11 mouse cellular contexts compared by ENCODE assay signal in the genomic region with DNA sequence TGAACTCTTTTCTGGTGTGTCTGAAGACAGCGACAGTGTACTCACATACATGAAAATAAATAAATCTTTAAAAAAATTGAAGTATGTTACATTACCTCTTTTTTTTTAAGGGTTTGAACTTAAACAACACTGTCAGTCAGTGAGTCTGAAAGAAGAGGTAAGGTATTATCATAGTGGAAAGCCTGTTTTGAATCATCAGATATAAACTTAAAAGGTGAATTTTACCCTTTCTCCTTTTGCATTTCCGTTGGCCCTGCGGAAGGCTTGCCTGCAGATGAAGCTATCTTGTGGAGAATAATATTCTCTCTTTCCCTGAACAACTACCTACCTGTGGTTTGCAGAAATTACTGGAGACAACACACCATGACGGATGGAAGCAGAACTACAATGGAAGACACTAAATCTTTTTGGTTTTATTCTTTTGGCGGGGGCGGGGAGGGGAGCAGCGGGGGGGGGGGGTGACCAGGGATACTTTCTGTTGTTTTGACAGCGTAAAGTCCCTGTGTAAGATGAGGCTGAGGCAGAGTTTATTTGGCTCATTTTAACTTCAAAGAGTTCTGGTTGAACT.
DNase-seq lines count a peak whose midpoint lies in the region; ATAC-seq and TF ChIP-seq lines count a peak whose summit lies in the region.
"Had no signal": no experiment of that assay in that cellular context is flagged by ENCODE, and none has a peak within 500 bp of the region (broad histone marks: within the 10 kb centered on the region; RNA-seq: fewer than 3 reads in every experiment).

No protein-coding gene starts in this region.

- peaks cover 22% of the 10 kb centered on the region for H3K4me1 ChIP-seq in heart, embryonic 10.5 days
- H3K4me1 ChIP-seq in lung, embryonic 16.5 days (replicated peaks; ENCODE audit: control insufficient read depth, insufficient read depth, low read length), result peaks cover 20% of the 10 kb centered on the region
- H3K4me1 ChIP-seq in lung, adult 2 months (ENCODE audit: control insufficient read depth, insufficient read depth, low read length), result peaks cover 10% of the 10 kb centered on the region
- H3K4me1 ChIP-seq in limb, embryonic 10.5 days, result peaks cover 52% of the 10 kb centered on the region
- peaks cover 22% of the 10 kb centered on the region for H3K4me1 ChIP-seq in stomach, embryonic 16.5 days (ENCODE audit: control insufficient read depth, insufficient read depth, low read length)

- intact Hi-C loops in heart, postnatal 10 days (cut with DNase I), result loop anchor here (5.0 kb wide), 1 partner anchor 93 kb away; no protein-coding TSS in a partner anchor

- H3K27me3 ChIP-seq in heart, embryonic 10.5 days (ENCODE audit: insufficient read depth, poor library complexity, severe bottlenecking), result no peaks in the 10 kb centered on the region
- no peaks in the 10 kb centered on the region for H3K27me3 ChIP-seq in lung, embryonic 16.5 days (ENCODE audit: control insufficient read depth, insufficient read depth, low read depth, low read length)
- no peaks in the 10 kb centered on the region for H3K27me3 ChIP-seq in limb, embryonic 10.5 days (ENCODE audit: low read depth, poor library complexity, severe bottlenecking)
- no peaks in the 10 kb centered on the region for H3K27me3 ChIP-seq in stomach, embryonic 16.5 days (ENCODE audit: control insufficient read depth, insufficient read depth, low read length)

- WGBS in heart, embryonic 10.5 days, result 69% methylated on average over 8 of the region's 8 CpGs
- WGBS in lung, embryonic 16.5 days, result 53% methylated on average over 8 of the region's 8 CpGs
- WGBS in lung, adult 2 months, result 43% methylated on average over 8 of the region's 8 CpGs
- 50% methylated on average over 8 of the region's 8 CpGs for WGBS in limb, embryonic 10.5 days
- 58% methylated on average over 8 of the region's 8 CpGs for WGBS in stomach, embryonic 16.5 days

- no peak for TF ChIP-seq POLR2A in lung, adult 2 months (IDR thresholded peaks at IDR 0.05; ENCODE audit: borderline replicate concordance, extremely low read depth, low read depth, low read length)

- DNase-seq in heart, embryonic 10.5 days (ENCODE audit: low spot score), result no peak
- no peak for DNase-seq in heart, postnatal 10 days
- no peak for DNase-seq in lung, adult 2 months
- DNase-seq in limb, embryonic 10.5 days (ENCODE audit: low spot score), result no peak
- DNase-seq in adrenal gland, adult 2 months, result no peak
- no peak for DNase-seq in ovary, postnatal 10 days (ENCODE audit: low spot score)
- DNase-seq: cerebellum, postnatal 36 days had no signal

- no peak overlapping the region for H3K9ac ChIP-seq in lung, embryonic 16.5 days (ENCODE audit: low read length)
- H3K9ac ChIP-seq in stomach, embryonic 16.5 days (ENCODE audit: low read length), result no peak overlapping the region

- 0 out of 2 replicates have a peak, but pooled peaks have one; percentile 12 for ATAC-seq in lung, embryonic 16.5 days (ENCODE audit: low read depth)
- ATAC-seq in stomach, embryonic 16.5 days (ENCODE audit: insufficient read depth, low FRiP score), result no peak
- ATAC-seq: midbrain, embryonic 16.5 days had no signal

- no peaks in the 10 kb centered on the region for H3K36me3 ChIP-seq in heart, embryonic 10.5 days
- H3K36me3 ChIP-seq in lung, embryonic 16.5 days (ENCODE audit: control insufficient read depth, insufficient read depth, low read length), result no peaks in the 10 kb centered on the region
- H3K36me3 ChIP-seq in limb, embryonic 10.5 days, result no peaks in the 10 kb centered on the region
- no peaks in the 10 kb centered on the region for H3K36me3 ChIP-seq in stomach, embryonic 16.5 days (ENCODE audit: control insufficient read depth, insufficient read depth, low read length)
- H3K36me3 ChIP-seq: forebrain, embryonic 10.5 days had no signal

- peak overlapping the region; percentile 78 for H3K27ac ChIP-seq in heart, embryonic 10.5 days
- H3K27ac ChIP-seq in lung, embryonic 16.5 days (ENCODE audit: low read length), result peak overlapping the region; percentile 97
- H3K27ac ChIP-seq in limb, embryonic 10.5 days, result peak overlapping the region; percentile 84
- peak overlapping the region; percentile 95 for H3K27ac ChIP-seq in stomach, embryonic 16.5 days (ENCODE audit: low read length)
- H3K27ac ChIP-seq: forebrain, embryonic 10.5 days had no signal

- no peak overlapping the region for H3K4me3 ChIP-seq in heart, embryonic 10.5 days
- H3K4me3 ChIP-seq in lung, embryonic 16.5 days (ENCODE audit: low read length), result no peak overlapping the region
- no peak overlapping the region for H3K4me3 ChIP-seq in lung, adult 2 months (replicated peaks; ENCODE audit: extremely low read depth, low read depth, low read length)
- H3K4me3 ChIP-seq in limb, embryonic 10.5 days, result no peak overlapping the region
- no peak overlapping the region for H3K4me3 ChIP-seq in stomach, embryonic 16.5 days (replicated peaks; ENCODE audit: low read length)
- H3K4me3 ChIP-seq: forebrain, embryonic 10.5 days had no signal

- no peak for TF ChIP-seq CTCF in lung, adult 2 months (IDR thresholded peaks at IDR 0.05; ENCODE audit: insufficient read depth, low read length)

- H3K9me3 ChIP-seq in heart, embryonic 10.5 days, result no peaks in the 10 kb centered on the region
- H3K9me3 ChIP-seq in lung, embryonic 16.5 days (ENCODE audit: control insufficient read depth, low read length), result no peaks in the 10 kb centered on the region
- H3K9me3 ChIP-seq in limb, embryonic 10.5 days (replicated peaks), result no peaks in the 10 kb centered on the region
- H3K9me3 ChIP-seq in stomach, embryonic 16.5 days (replicated peaks; ENCODE audit: control insufficient read depth, low read length), result no peaks in the 10 kb centered on the region
- H3K9me3 ChIP-seq: forebrain, embryonic 10.5 days had no signal

- peak overlapping the region; percentile 38 for H3K4me2 ChIP-seq in lung, embryonic 16.5 days (ENCODE audit: low read depth, low read length)
- peak overlapping the region; percentile 40 for H3K4me2 ChIP-seq in stomach, embryonic 16.5 days (ENCODE audit: low read depth, low read length)
